Mouse (Mus musculus) lung, postnatal 25 days (tissue): ENCODE measurements around the gene Ttc8.
A peak's percentile ranks its signal among the peaks of the same experiment; 100 is the strongest.
"Not testable (repeated sequence)": the region's sequence is repeated elsewhere in the genome, so short reads cannot be mapped to it uniquely, and the experiment has no call there.

Source experiments
- DNase-seq: peaks from one replicate; pipeline ENCODE4 v3.0.0; 2022; ENCODE audit warnings: low spot score

Gene Ttc8

GRCm38 (mm10) chr12:98920194-98920991 lies at the start of gene Ttc8:
Gene Ttc8 (plus strand): TSS chr12:98920574.
- peak; percentile 66 for DNase-seq

GRCm38 (mm10) chr12:98872836-98873235 lies 47.5 kb upstream of the Ttc8 start:
- no peak for DNase-seq

GRCm38 (mm10) chr12:98875216-98875615 lies 45.2 kb upstream of the Ttc8 start:
- no peak for DNase-seq

- no peak for DNase-seq
Measured at GRCm38 (mm10) chr12:98878693-98879092, 41.7 kb upstream of the Ttc8 start.

- no peak for DNase-seq
Measured at GRCm38 (mm10) chr12:98881796-98882195, 38.6 kb upstream of the Ttc8 start.

GRCm38 (mm10) chr12:98884515-98884914 lies 35.9 kb upstream of the Ttc8 start:
- DNase-seq, result no peak

- DNase-seq, result no peak
Measured at GRCm38 (mm10) chr12:98896761-98897160, 23.6 kb upstream of the Ttc8 start.

- no peak for DNase-seq
Measured at GRCm38 (mm10) chr12:98899676-98900075, 20.7 kb upstream of the Ttc8 start.

GRCm38 (mm10) chr12:98900341-98900880 lies 20.0 kb upstream of the Ttc8 start:
- no peak for DNase-seq

- peak; percentile 68 for DNase-seq
Measured at GRCm38 (mm10) chr12:98900881-98901801, 19.2 kb upstream of the Ttc8 start, which contains the start of gene Eml5. Gene Eml5 (minus strand): TSS chr12:98901484.

- DNase-seq, result no peak
Measured at GRCm38 (mm10) chr12:98905466-98905865, 14.9 kb upstream of the Ttc8 start.

GRCm38 (mm10) chr12:98910096-98910495 lies 10.3 kb upstream of the Ttc8 start:
- DNase-seq, result no peak

GRCm38 (mm10) chr12:98931174-98931573 lies 10.8 kb downstream of the Ttc8 start:
- no peak for DNase-seq

- no peak for DNase-seq
Measured at GRCm38 (mm10) chr12:98932441-98932840, 12.1 kb downstream of the Ttc8 start.

GRCm38 (mm10) chr12:98932856-98933255 lies 12.5 kb downstream of the Ttc8 start:
- no peak for DNase-seq

- DNase-seq, result not testable (repeated sequence)
Measured at GRCm38 (mm10) chr12:98951295-98951694, 30.9 kb downstream of the Ttc8 start.

- DNase-seq, result no peak
Measured at GRCm38 (mm10) chr12:98956951-98957350, 36.6 kb downstream of the Ttc8 start.

GRCm38 (mm10) chr12:98957455-98957854 lies 37.1 kb downstream of the Ttc8 start:
- DNase-seq, result no peak

- DNase-seq, result no peak
Measured at GRCm38 (mm10) chr12:98961008-98961407, 40.6 kb downstream of the Ttc8 start.

- no peak for DNase-seq
Measured at GRCm38 (mm10) chr12:98961415-98961814, 41.0 kb downstream of the Ttc8 start.

- DNase-seq, result no peak
Measured at GRCm38 (mm10) chr12:98965441-98966135, 45.2 kb downstream of the Ttc8 start.

GRCm38 (mm10) chr12:98972291-98972690 lies 51.9 kb downstream of the Ttc8 start:
- no peak for DNase-seq
